Mouse (Mus musculus): ENCODE data around the gene Map3k1. TPM values are rescaled to one million over a fixed set of nuclear protein-coding genes. Genes with fewer than 3 reads are reported as not detected.

Map3k1 gene
- 10 to 100 TPM; 27.9 to 33.0 TPM for total RNA-seq (2021)

DNA sequence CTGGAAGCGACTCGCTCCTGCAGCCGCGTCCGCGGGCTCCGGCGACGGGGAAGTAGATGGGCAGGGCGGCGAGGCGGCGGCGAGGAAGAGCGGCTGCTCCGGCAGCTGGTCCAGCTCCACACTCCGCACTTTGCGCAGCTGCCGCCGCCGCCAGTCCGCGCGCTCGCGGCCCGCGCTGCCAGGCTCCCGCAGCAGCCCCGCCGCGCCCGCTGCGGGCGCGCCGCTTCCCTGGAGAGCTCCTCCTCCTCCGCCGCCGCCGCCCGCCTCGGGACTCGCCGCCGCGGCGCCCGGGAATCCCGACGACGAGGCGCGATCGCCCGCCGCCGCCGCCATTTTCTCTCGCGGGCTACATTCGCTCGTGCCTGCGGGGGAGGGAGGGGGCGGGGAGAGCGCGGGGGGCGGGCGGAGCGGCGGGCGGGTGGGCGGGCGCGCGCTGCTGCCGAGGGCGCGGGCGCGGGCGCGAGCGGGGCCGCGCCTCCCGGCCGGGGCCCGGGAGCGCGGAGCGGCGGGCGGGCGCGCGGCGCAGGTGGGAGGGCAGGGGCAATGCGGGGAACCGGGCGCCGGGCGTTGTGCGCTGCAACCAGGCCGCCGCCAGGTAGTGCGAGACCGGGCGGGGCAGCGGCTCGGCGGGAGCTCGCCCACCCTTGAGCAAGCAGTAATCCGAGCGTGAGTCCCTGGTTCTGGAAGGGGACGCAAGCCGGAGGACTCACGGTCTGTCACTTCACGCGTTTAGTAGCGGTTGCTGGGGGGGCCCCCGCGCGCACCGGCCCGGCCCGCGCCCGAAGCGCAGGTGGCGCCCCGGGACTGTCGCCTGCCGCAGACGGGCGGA, at the start of gene Map3k1:
TSS of gene Map3k1 (minus strand) at position 357 of the 829 bp plus-strand sequence.
- intact Hi-C loops (cut with DNase I): loop anchor here (2.0 to 5.0 kb wide), 5 partner anchors 14 to 388 kb away; no protein-coding TSS in a partner anchor
- DNase-seq (ENCODE audit: low spot score): no peak

- no peak for DNase-seq (ENCODE audit: low spot score)
- intact Hi-C loops (cut with DNase I): no loop called here
These were observed 48.1 kb upstream of the Map3k1 start for GRCm38 (mm10) chr13:111856786-111857455.

DNA sequence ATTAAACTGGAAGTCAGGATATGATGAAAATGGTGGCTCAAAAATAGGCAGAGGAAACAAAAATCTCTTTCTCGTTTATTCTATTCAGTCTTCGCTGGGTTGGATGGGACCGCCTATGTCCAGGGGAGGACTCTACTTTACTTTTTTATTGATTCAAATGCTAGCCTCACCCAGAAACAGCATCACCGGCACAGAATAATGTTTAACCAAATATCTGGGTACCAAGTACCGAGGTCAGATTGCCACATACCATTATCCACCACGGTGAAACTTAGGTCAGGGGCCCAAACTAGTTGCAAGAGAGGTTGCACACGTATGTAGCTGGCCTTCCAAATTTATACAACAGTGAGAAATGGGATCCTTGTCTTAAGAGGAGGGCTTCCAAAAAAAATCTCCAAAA, 47.4 kb upstream of the Map3k1 start:
- no peak for DNase-seq (ENCODE audit: low spot score)
- intact Hi-C loops (cut with DNase I): no loop called here

GRCm38 (mm10) chr13:111852451-111853224, 43.8 kb upstream of the Map3k1 start:
- DNase-seq (ENCODE audit: low spot score): no peak
- intact Hi-C loops (cut with DNase I): no loop called here

DNA sequence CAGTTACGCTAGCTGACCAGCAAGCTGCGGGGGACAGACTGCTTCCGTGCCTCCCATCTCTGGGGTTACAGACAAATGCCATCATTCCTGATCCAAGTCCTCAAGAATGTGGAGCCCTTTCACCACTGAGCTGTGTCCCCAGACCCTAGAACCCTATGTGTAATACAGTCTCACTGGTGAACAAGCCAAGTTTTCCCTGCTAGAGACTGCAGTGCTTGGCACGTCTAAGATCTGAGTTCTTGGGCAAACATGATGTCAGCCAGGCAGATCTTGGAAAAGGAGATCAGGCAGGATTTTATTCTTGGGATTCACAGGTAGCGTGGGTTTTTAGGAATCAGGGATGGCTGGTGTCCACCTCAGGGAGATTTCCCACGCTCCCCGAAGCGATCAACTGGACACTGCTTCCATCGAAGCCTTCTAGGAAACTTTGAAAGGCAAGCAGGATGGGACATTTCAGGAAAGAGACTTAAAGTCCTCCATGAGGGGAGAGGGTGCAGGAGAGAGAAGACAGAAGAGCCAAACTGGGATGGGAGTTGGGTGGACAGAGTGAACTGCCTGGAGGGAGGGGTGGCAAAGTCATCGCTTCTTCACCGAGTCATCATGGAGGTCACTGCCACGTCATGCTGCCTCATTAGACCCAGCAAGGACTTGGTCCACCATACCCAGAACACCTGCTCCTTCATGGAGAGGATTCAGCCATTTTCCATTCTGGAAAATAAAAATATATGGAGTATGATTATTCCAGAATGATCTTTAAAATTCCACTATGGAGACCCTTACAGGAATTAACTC, 41.4 kb upstream of the Map3k1 start:
- intact Hi-C loops (cut with DNase I): no loop called here
- DNase-seq (ENCODE audit: low spot score): no peak

DNA sequence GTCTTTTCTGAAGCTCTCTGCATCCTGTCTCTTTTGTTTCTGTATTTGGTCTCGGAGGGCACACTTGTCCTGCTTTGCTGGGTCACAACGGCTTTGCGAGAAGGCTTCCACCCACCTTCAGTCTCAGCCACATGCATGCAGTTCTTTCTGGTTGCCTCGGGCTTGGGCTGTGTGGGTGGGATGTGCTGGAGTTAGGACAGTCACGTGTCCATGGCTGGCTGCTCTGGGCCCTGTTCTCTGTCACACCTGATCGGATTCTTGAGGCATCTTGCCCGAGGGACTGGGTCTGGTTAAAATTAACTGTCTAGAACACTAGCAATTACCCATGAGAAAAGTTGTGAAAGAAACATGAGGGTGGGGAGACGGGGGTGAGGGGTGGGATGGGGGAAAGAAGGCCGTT, 36.7 kb upstream of the Map3k1 start:
- DNase-seq (ENCODE audit: low spot score): no peak
- intact Hi-C loops (cut with DNase I): no loop called here

GRCm38 (mm10) chr13:111844313-111844712, 35.5 kb upstream of the Map3k1 start:
- DNase-seq (ENCODE audit: low spot score): no peak
- intact Hi-C loops (cut with DNase I): no loop called here

DNA sequence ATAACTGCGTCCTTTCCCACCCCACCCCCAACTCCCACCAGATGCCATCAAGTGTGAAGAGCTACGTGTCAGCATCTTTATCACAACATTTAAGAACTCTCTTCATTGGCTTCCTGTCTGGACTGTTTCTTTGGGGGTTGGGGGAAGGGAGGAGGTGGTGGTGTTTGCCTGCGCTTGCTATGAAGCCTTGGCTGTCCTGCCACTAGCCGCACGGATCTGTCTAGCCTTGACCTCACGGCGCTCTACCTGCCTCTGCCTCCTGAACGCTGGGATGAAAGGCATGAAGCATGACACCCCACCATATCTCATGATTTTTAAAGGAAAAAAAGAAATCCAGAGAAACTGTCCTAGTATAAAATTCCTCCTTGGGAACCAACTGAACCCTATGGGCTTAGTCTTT, 27.0 kb upstream of the Map3k1 start:
- DNase-seq (ENCODE audit: low spot score): no peak
- intact Hi-C loops (cut with DNase I): no loop called here

DNA sequence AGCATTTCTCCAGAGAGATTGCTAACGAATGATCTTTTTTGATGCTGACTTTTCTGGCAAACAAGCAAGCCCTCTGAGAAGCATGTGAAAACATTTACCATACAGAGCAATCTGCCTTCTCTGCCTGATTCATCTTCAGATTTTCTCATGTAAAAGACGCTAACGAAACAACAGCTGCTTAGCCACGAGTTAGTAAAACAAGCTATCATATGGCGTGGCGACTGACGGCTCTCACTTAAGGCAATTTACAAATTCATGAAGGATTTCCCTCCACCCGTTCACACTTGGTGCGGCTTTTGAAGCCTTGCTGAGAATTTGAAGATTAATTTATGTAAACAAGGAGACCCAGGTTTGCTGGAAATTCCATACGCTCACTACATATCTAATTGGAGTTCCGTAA, 25.8 kb upstream of the Map3k1 start:
- no peak for DNase-seq (ENCODE audit: low spot score)
- intact Hi-C loops (cut with DNase I): no loop called here

GRCm38 (mm10) chr13:111829473-111829872, 20.7 kb upstream of the Map3k1 start:
- intact Hi-C loops (cut with DNase I): no loop called here
- no peak for DNase-seq (ENCODE audit: low spot score)

- DNase-seq (ENCODE audit: low spot score): no peak
- intact Hi-C loops (cut with DNase I): no loop called here
These were observed 18.7 kb upstream of the Map3k1 start for GRCm38 (mm10) chr13:111827481-111827880.

DNA sequence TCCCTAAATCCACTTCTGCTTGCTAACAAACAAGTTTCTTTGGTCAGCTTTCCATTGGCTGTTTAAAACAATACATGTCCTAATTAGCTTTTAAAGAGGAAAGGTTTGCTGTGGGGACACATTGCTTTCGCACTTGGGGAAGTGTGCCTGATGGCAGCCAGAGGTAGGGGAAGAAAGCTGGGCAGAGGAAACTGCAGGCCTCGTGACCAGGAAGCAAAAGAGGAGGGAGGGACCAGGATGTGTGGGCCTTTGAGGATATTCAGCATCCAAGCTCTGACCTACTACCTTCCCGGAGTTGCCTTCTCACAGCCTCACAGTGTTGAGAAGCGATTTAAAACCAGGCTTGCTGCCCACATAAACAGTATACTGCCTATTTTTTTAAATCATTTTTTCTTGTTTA, 15.4 kb upstream of the Map3k1 start:
- DNase-seq (ENCODE audit: low spot score): no peak
- intact Hi-C loops (cut with DNase I): no loop called here

- intact Hi-C loops (cut with DNase I): no loop called here
- no peak for DNase-seq (ENCODE audit: low spot score)
These were observed 13.1 kb upstream of the Map3k1 start for GRCm38 (mm10) chr13:111821727-111822375.

DNA sequence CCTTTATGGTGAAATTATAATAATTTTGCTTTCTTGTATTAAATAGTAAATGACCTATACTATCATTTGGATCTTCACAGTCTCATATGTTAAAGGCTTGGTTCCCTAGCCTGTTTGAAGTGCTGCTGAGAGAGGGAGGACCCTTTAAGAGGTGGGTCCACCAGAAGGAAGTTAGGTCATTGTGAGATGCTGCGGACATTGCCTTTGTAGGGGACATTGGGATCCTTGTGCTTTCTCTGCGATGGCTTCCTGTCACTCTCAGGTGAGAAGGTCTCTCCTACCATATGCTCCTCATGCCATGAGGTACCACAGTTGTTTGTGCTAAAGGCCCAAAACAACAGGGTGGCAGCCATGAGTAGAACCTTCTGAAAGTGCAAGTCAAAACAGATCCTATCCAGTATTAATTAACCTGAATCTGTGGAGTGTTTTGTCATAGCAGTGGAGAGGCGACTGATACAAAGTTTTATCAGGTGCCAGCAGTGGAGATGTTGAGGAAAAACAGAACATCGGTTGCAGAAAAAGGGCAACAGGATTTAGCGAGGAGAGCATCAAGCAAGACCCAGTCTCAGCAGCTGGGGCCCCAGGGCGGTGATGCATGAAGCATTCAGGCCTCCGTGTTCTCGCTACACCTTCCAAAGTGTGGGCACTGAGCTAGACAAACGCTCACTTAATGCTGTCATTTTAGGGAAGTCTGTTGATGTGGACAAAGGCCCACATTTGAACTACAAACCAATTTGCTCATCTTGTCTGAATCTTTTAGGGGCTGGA, 11.0 kb upstream of the Map3k1 start:
- no peak for DNase-seq (ENCODE audit: low spot score)
- intact Hi-C loops (cut with DNase I): no loop called here

- DNase-seq (ENCODE audit: low spot score): no peak
- intact Hi-C loops (cut with DNase I): no loop called here
These were observed 10.3 kb upstream of the Map3k1 start for GRCm38 (mm10) chr13:111819106-111819505.

DNA sequence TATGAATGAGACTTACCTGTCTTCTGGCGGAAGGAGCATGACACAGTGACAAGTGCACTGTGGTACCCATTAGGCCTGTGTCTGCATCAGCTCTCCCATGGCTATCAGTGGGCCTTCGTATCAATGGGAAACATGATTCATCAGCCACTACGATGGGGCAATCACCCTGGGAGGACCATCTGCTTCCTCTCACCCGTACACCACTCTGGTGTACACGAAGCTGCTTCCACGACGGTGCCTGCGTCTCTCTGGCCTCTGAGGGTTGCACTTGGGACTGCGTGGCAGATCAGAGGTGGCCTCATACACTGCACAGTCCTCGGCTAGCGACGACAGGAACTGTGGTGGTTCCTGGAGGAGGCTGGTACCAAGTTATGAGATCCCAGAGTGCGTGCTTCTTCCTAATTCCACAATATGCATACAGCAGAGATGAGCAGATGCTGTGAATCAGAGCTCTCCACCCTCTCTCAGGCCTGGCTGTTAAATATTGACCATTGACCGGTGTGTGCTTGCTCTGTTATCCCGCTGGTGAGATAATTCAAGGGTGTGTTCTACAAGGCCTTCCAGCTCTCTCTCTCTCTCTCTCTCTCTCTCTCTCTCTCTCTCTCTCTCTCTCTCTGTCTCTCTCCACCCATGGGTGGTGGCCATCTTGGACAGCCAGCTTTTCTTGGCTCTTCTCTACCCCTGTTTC, 9.6 kb upstream of the Map3k1 start:
- DNase-seq (ENCODE audit: low spot score): no peak
- intact Hi-C loops (cut with DNase I): no loop called here

GRCm38 (mm10) chr13:111817773-111818172, 9.0 kb upstream of the Map3k1 start:
- DNase-seq (ENCODE audit: low spot score): no peak
- intact Hi-C loops (cut with DNase I): no loop called here

- intact Hi-C loops (cut with DNase I): no loop called here
- DNase-seq (ENCODE audit: low spot score): no peak
These were observed 7.6 kb upstream of the Map3k1 start for GRCm38 (mm10) chr13:111816431-111816830.

Measured in heart, postnatal 25 days (tissue).